Mouse (Mus musculus) cerebellum, adult 2 months (tissue): ENCODE data around the gene Cacna1i. TPM values are rescaled to one million over a fixed set of nuclear protein-coding genes. Genes with fewer than 3 reads are reported as not detected.

ENCODE experiments used
- DNase-seq, 2 experiments: peaks; one replicate each; pipeline ENCODE4 v3.0.0; 2021
- H3K27ac ChIP-seq: fragments of 200-500 bp; 2 replicates; pipeline ENCODE4 v1.5.1; 2012; ENCODE audit warnings: low read length, control low read depth, inconsistent platforms; ENCODE audit not compliant: insufficient read depth
- H3K27me3 ChIP-seq: fragments of 200-500 bp; 2 replicates; pipeline ENCODE4 v1.6.1; 2012; ENCODE audit warnings: inconsistent platforms, mild to moderate bottlenecking, low read length, moderate library complexity; ENCODE audit not compliant: control insufficient read depth, insufficient read depth
- H3K4me1 ChIP-seq: fragments of 200-500 bp; 2 replicates; pipeline ENCODE4 v1.6.1; 2011; ENCODE audit warnings: low read length; ENCODE audit not compliant: control insufficient read depth, insufficient read depth
- H3K4me3 ChIP-seq: fragments of 200-500 bp; replicated peaks from 2 replicates; pipeline ENCODE3; 2011; ENCODE audit warnings: mild to moderate bottlenecking, low read depth, low read length, control low read depth; ENCODE audit not compliant: insufficient read depth
- CTCF ChIP-seq: fragments of 200-500 bp; IDR thresholded peaks from 2 replicates; pipeline ENCODE4 v1.5.1; 2011; ENCODE audit warnings: low read depth, mild to moderate bottlenecking, control low read depth, low read length, moderate library complexity, borderline replicate concordance; ENCODE audit not compliant: insufficient read depth
- POLR2A ChIP-seq: fragments of 200-500 bp; IDR thresholded peaks from 2 replicates; pipeline ENCODE4 v1.6.1; 2011; ENCODE audit warnings: low read length, control low read depth, borderline replicate concordance; ENCODE audit not compliant: insufficient read depth
- WGBS: fragments of 180-500 bp; shearing (Covaris S2); methylation state at CpG from one replicate; pipeline ENCODE4 v1.1.7; 2018; 5-methylcytosine and 5-hydroxymethylcytosine counted together
- polyA plus RNA-seq: library from polyadenylated mRNA; depleted of rRNA; stranded (reverse); fragments of >200 nt; gene quantifications from 2 replicates; pipeline ENCODE4 v1.2.3, GENCODE M21; 2012

Gene Cacna1i
- polyA plus RNA-seq, 1 experiment = 20.8 TPM

DNA sequence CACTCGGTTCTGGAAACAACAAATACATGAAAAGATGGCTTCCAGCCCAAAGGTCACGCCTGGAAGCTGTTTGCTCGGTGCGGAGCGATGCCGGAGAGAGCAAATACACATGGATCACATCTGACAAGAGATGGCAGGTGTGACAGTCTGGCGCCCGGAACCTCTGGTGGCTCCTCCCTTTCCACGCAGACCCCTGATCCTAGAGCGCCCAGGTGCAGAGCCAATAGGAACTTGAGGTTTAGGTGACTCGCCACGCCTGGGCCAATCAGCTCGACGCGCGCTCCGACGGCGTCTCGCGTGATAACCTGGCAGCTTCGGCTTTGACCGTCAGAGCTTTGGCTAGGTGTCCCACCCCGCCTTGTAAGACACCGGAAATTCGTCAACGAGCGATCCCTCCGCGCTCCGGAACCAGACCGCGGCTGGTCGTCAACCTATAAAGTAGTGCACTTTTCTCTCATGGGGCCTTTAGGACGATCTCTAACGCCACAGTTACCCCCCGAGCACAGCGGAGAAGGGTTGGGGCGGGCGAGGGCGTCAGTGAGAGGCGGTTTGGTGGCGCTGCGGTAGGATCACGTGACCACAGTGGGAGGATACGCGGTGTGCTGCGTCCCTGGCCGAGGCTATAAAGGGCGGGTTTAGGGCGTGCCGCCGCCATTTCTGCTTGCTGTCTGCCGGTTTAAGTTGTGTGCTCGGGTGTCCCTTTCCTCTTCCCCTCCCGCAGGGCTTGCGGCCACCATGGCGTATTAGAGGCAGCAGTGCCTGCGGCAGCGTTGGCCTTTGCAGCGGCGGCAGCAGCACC lies 32.0 kb upstream of the Cacna1i start, which contains the start of gene Atf4:
Atf4 (plus strand) TSS at position 338 of the 799 bp plus-strand sequence.
- DNase-seq = peak; percentile 99 to 100

DNA sequence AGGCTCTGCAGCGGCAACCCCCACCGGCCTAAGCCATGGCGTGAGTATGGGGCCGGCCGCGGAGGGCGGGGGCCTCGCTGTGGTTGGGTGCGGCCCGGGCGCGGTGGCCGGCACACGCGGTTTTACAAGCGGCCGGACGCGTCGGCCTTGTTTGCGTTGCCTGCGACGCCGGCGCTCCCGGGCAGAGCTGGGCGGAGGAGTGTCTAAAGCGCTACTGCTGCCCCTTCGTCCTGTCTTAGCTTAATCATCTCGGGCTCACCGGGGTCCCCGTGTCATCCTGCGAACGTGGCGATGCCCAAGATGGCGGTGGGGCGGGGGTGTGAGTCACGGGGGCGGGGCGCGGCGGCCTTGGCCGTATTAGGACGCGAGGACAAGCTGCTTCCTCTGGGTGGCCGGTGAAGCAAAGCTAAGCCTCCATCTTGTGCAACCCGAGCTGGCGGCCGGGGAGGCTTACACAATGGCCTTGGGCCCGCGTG lies 31.4 kb upstream of the Cacna1i start:
- TF ChIP-seq CTCF (no peak), POLR2A (no peak)
- Histone ChIP-seq H3K27ac (peak overlapping the region; percentile 100), H3K4me1 (peaks cover 21% of the 10 kb centered on the region), H3K27me3 (no peaks in the 10 kb centered on the region), H3K4me3 (peak overlapping the region; percentile 80)
- WGBS = 1% methylated on average over 51 of the region's 51 CpGs
- DNase-seq = peak; percentile 76 to 77

More for the DNA sequence above, 32.0 kb upstream of the Cacna1i start, which contains the start of gene Atf4:
- Histone ChIP-seq H3K27me3 (no peaks in the 10 kb centered on the region), H3K4me3 (peak within 1 kb of the TSS; percentile 93), H3K27ac (peak within 1 kb of the TSS; percentile 100), H3K4me1 (peaks cover 18% of the 10 kb centered on the region)
- TF ChIP-seq CTCF = no peak
- peak; percentile 100 for TF ChIP-seq POLR2A
- under 1% methylated on average over 62 of the region's 62 CpGs for WGBS

DNA sequence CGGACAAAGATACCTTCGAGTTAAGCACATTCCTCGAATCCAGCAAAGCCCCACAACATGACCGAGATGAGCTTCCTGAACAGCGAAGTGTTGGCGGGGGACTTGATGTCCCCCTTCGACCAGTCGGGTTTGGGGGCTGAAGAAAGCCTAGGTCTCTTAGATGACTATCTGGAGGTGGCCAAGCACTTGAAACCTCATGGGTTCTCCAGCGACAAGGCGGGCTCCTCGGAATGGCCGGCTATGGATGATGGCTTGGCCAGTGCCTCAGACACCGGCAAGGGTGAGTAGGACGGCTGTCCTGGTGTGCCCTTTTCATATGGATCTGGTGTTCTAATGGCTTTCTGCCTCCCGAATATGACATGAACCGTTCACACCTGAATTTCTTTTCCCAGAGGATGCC lies 30.8 kb upstream of the Cacna1i start:
- DNase-seq = peak in 1 of 2 experiments; percentile 37
- WGBS = 1% methylated on average over 16 of the region's 16 CpGs
- TF ChIP-seq CTCF = no peak
- TF ChIP-seq POLR2A = no peak
- no peaks in the 10 kb centered on the region for H3K27me3 ChIP-seq
- peak overlapping the region; percentile 80 for H3K4me3 ChIP-seq
- H3K4me1 ChIP-seq = peaks cover 21% of the 10 kb centered on the region
- peak overlapping the region; percentile 75 for H3K27ac ChIP-seq

DNA sequence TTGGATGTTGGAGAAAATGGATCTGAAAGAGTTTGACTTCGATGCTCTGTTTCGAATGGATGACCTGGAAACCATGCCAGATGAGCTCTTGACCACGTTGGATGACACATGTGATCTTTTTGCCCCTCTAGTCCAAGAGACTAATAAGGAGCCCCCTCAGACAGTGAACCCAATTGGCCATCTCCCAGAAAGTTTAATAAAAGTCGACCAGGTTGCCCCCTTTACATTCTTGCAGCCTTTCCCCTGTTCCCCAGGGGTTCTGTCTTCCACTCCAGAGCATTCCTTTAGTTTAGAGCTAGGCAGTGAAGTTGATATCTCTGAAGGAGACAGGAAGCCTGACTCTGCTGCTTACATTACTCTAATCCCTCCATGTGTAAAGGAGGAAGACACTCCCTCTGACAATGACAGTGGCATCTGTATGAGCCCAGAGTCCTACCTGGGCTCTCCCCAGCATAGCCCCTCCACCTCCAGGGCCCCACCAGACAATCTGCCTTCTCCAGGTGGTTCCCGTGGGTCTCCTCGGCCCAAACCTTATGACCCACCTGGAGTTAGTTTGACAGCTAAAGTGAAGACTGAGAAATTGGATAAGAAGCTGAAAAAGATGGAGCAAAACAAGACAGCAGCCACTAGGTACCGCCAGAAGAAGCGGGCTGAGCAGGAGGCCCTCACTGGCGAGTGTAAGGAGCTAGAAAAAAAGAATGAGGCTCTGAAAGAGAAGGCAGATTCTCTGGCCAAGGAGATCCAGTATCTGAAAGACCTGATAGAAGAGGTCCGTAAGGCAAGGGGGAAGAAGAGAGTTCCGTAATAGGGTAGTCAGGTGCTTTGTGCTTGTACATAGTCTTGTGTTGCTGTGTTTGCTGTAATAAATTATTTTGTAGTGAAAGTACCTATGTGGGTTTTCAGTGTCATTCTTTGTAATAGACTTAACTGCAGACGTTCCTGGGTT lies 30.1 kb upstream of the Cacna1i start:
- Histone ChIP-seq H3K27ac (0 out of 2 replicates have a peak overlapping the region, but pooled peaks have one; percentile 75), H3K27me3 (no peaks in the 10 kb centered on the region), H3K4me1 (peaks cover 21% of the 10 kb centered on the region), H3K4me3 (peak overlapping the region; percentile 80)
- WGBS = 24% methylated on average over 12 of the region's 12 CpGs
- peak in 1 of 2 experiments; percentile 23 for DNase-seq
- TF ChIP-seq CTCF = no peak
- TF ChIP-seq POLR2A = no peak

DNA sequence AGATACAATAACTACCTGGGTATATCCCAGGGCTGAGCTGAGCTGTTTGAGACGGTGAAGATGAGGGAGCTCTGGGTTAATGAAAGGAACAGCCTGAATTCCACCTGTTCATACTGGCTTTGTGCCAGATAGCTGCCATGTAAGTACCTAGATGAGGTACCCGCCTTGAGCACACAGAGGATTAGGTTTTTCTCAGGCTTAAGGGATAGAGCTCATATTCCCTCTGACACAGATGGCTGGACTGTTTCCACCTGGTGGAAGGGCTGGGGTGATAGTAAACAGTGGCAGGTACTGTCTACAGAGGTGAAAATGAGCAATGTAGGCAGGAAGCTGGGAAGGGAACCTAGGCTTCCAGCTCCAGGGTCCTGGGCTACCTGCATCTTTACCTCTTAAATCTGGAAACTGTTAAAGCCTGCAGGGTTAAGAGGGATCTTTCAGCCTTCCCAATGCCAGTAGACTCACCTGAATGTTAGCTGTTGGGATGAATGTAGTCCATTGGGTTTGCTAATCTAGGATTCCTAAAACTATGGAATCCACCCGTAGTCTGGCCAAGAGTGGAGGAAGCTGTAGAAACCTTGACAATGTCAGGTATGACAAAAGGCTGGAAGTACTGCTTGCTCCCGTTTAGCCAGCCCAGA lies 29.3 kb upstream of the Cacna1i start:
- WGBS = 8% methylated on average over 4 of the region's 4 CpGs
- Histone ChIP-seq H3K4me1 (peaks cover 21% of the 10 kb centered on the region), H3K4me3 (no peak overlapping the region), H3K27me3 (no peaks in the 10 kb centered on the region), H3K27ac (0 out of 2 replicates have a peak overlapping the region, but pooled peaks have one; percentile 19)
- TF ChIP-seq POLR2A (no peak), CTCF (no peak)
- peak; percentile 50 to 72 for DNase-seq

DNA sequence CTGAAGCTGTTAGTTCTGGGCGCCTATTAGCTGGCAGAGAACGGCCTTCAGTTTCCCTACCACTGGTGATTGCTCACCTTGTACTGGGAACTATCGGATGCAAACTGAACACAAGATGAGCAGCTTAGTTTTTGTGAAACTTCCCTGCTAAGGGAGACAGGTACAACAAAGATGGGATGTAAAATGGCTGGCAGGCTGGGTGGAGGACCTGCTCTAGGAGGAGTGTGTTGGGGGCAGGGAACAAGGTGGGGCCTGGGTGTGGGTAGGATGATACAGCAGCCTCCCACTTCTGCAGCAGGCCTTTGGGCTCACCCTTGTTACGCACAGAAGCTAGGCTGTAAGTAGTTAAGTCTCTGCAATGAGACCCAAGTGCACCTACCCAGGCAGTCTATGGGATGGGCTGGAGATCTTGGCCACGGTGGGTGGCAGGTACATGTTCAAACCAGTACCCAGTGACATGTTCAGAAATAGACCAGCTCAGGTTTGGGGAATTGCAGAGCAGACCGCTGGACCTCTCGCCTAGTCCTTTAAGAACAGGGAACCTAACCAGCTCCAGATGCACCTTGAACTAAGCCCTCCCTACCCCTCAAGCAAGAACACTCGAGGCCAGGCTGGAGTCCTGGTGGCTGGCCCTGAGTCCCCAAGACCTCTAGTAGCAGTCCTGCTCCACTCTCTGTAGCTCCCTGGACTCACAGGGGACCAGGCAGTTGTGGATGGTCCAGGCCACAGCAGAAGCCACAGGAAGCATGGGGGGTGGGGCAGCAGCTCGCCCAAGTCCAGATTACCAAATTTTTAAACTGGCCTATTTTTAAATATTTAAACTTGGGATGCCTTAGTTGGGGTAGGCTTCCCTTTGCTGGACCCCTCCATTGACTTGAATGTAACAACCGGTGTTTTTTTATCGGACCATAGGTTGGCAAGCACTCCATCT lies 28.5 kb upstream of the Cacna1i start:
- H3K27me3 ChIP-seq = no peaks in the 10 kb centered on the region
- TF ChIP-seq CTCF = no peak
- TF ChIP-seq POLR2A = peak; percentile 34; the same call in 1 of the 2 replicates
- 0 out of 2 replicates have a peak overlapping the region, but pooled peaks have one; percentile 19 for H3K27ac ChIP-seq
- peaks cover 24% of the 10 kb centered on the region for H3K4me1 ChIP-seq
- DNase-seq = no peak
- no peak overlapping the region for H3K4me3 ChIP-seq
- WGBS = 60% methylated on average over 11 of the region's 11 CpGs
